Mouse (Mus musculus) midbrain, embryonic 11.5 days (tissue): Measurements from ENCODE around the gene Foxl1. TPM values are rescaled to one million over a fixed set of nuclear protein-coding genes. Genes with fewer than 3 reads are reported as not detected.

Experiments
- ATAC-seq: fragments of 200-750 bp; cut with Nextera tagmentation; 2 replicates; pipeline ENCODE4 v1.8.0; 2017; ENCODE audit warnings: moderate TSS enrichment, moderate library complexity; ENCODE audit not compliant: low FRiP score
- DNase-seq: peaks from one replicate; pipeline ENCODE4 v3.0.0; 2015; ENCODE audit warnings: low spot score; ENCODE audit errors: missing footprints
- H3K27ac ChIP-seq: fragments of 300-500 bp; sonication (generic); 2 replicates; pipeline ENCODE4 v1.5.1; 2014; ENCODE audit warnings: low read depth, low read length
- H3K27me3 ChIP-seq: fragments of 300-500 bp; sonication (generic); 2 replicates; pipeline ENCODE4 v1.6.1; 2014; ENCODE audit warnings: mild to moderate bottlenecking, low read length, moderate library complexity, mixed read lengths; ENCODE audit not compliant: control insufficient read depth, insufficient read depth
- H3K36me3 ChIP-seq: fragments of 300-500 bp; sonication (generic); 2 replicates; pipeline ENCODE4 v1.6.1; 2014; ENCODE audit warnings: mild to moderate bottlenecking, low read length, moderate library complexity, mixed read lengths; ENCODE audit not compliant: control insufficient read depth, insufficient read depth
- H3K4me1 ChIP-seq: fragments of 300-500 bp; sonication (generic); 2 replicates; pipeline ENCODE4 v1.6.1; 2014; ENCODE audit warnings: low read length; ENCODE audit not compliant: control insufficient read depth, insufficient read depth
- H3K4me2 ChIP-seq: fragments of 300-500 bp; sonication (generic); 2 replicates; pipeline ENCODE4 v1.6.1; 2014; ENCODE audit warnings: mild to moderate bottlenecking, moderate library complexity
- H3K4me3 ChIP-seq: fragments of 300-500 bp; sonication (generic); 2 replicates; pipeline ENCODE4 v1.5.1; 2014; ENCODE audit warnings: low read depth, low read length
- H3K9ac ChIP-seq: fragments of 300-500 bp; sonication (generic); 2 replicates; pipeline ENCODE4 v1.6.1; 2014; ENCODE audit warnings: low read length
- H3K9me3 ChIP-seq: fragments of 300-500 bp; sonication (generic); 2 replicates; pipeline ENCODE4 v1.6.1; 2016; ENCODE audit warnings: low read length; ENCODE audit not compliant: control insufficient read depth
- WGBS: fragments of 180-500 bp; shearing (Covaris S2); extraction: QIAGEN DNeasy Blood & Tissue Kit; methylation state at CpG from one replicate; pipeline ENCODE4 v1.1.7; 2014; 5-methylcytosine and 5-hydroxymethylcytosine counted together
- polyA plus RNA-seq: library from polyadenylated mRNA; unstranded; fragments of >200 nt; fragmentation: Nextera tagmentation; extraction: Ambion mirVana; gene quantifications from 2 replicates; pipeline ENCODE4 v1.2.1, GENCODE M21; 2014

The Foxl1 gene
- polyA plus RNA-seq, 1 experiment from 2014 or later, result 0.79 TPM

GRCm38 (mm10) chr8:121090716-121091115 is 37.0 kb upstream of the Foxl1 start:
- Histone ChIP-seq H3K36me3 (no peaks in the 10 kb centered on the region), H3K27ac (no peak overlapping the region), H3K4me1 (no peaks in the 10 kb centered on the region), H3K4me3 (no peak overlapping the region), H3K9me3 (no peaks in the 10 kb centered on the region), H3K27me3 (peaks cover 73% of the 10 kb centered on the region), H3K4me2 (no peak overlapping the region), H3K9ac (no peak overlapping the region)
- WGBS, result 0% methylated on average over 1 of the region's 1 CpGs
- ATAC-seq (no peak), DNase-seq (peak; percentile 89)

- Histone ChIP-seq H3K36me3 (0 out of 2 replicates have a peak, but pooled peaks cover 1% of the 10 kb centered on the region), H3K4me3 (no peak overlapping the region), H3K27me3 (peaks cover 58% of the 10 kb centered on the region), H3K4me2 (no peak overlapping the region), H3K4me1 (no peaks in the 10 kb centered on the region), H3K9ac (no peak overlapping the region), H3K27ac (no peak overlapping the region), H3K9me3 (no peaks in the 10 kb centered on the region)
- 36% methylated on average over 6 of the region's 6 CpGs for WGBS
- DNase-seq (peak; percentile 88), ATAC-seq (peak; percentile 41; the same call in 1 of the 2 replicates)
Observed at GRCm38 (mm10) chr8:121092141-121092540, 35.6 kb upstream of the Foxl1 start.

DNA sequence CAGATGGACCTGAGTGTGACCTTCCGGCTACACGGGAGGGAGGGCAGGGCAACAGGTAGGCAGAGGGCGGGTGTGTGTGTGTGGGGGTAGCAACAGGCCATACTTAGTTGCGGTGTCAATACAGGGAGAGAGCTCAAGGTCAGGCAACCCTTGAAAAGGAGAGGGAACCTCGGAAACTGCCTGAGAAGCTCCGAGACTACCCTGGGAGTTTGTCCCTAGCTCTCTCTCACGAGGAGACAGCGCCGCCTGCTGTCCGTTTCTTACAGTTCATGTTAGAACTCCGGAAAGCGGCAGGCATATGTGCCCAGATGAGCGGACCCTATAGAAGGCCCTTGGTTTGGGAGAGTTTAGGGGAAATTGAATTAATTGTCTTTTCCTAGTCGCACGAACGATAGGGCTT is 35.1 kb upstream of the Foxl1 start:
- Histone ChIP-seq H3K4me2 (no peak overlapping the region), H3K27ac (no peak overlapping the region), H3K36me3 (0 out of 2 replicates have a peak, but pooled peaks cover 2% of the 10 kb centered on the region), H3K9ac (no peak overlapping the region), H3K9me3 (no peaks in the 10 kb centered on the region), H3K4me1 (no peaks in the 10 kb centered on the region), H3K27me3 (peaks cover 53% of the 10 kb centered on the region), H3K4me3 (no peak overlapping the region)
- ATAC-seq (peak; percentile 66), DNase-seq (peak; percentile 99)
- 3% methylated on average over 16 of the region's 16 CpGs for WGBS

- ATAC-seq (no peak), DNase-seq (peak; percentile 86)
- 69% methylated on average over 6 of the region's 6 CpGs for WGBS
- Histone ChIP-seq H3K4me1 (no peaks in the 10 kb centered on the region), H3K4me2 (no peak overlapping the region), H3K27me3 (peaks cover 46% of the 10 kb centered on the region), H3K4me3 (no peak overlapping the region), H3K36me3 (peaks cover 2% of the 10 kb centered on the region; the same call in 1 of the 2 replicates), H3K9ac (no peak overlapping the region), H3K27ac (no peak overlapping the region), H3K9me3 (no peaks in the 10 kb centered on the region)
Observed at GRCm38 (mm10) chr8:121093496-121093895, 34.2 kb upstream of the Foxl1 start.

GRCm38 (mm10) chr8:121104049-121104818 is 23.5 kb upstream of the Foxl1 start:
- H3K9ac ChIP-seq, result no peak overlapping the region
- H3K4me3 ChIP-seq, result no peak overlapping the region
- H3K4me1 ChIP-seq, result peaks cover 8% of the 10 kb centered on the region
- WGBS, result 49% methylated on average over 17 of the region's 17 CpGs
- ATAC-seq (peak; percentile 36; the same call in 1 of the 2 replicates), DNase-seq (peak; percentile 99)
- H3K9me3 ChIP-seq, result no peaks in the 10 kb centered on the region
- no peak overlapping the region for H3K4me2 ChIP-seq
- no peaks in the 10 kb centered on the region for H3K27me3 ChIP-seq
- H3K27ac ChIP-seq, result no peak overlapping the region
- peaks cover 11% of the 10 kb centered on the region for H3K36me3 ChIP-seq

GRCm38 (mm10) chr8:121107668-121108656 is 19.8 kb upstream of the Foxl1 start, which contains the start of gene Mthfsd:
Gene Mthfsd (minus strand): TSS chr8:121108392.
- Histone ChIP-seq H3K9me3 (no peaks in the 10 kb centered on the region), H3K4me1 (peaks cover 8% of the 10 kb centered on the region), H3K36me3 (no peaks in the 10 kb centered on the region), H3K4me3 (peak within 1 kb of the TSS; percentile 85), H3K9ac (peak within 1 kb of the TSS; percentile 89), H3K27me3 (peaks cover 6% of the 10 kb centered on the region), H3K27ac (peak within 1 kb of the TSS; percentile 54), H3K4me2 (peak within 1 kb of the TSS; percentile 92)
- ATAC-seq, result peak; percentile 92
- DNase-seq, result peak; percentile 100
- 1% methylated on average over 75 of the region's 75 CpGs for WGBS

DNA sequence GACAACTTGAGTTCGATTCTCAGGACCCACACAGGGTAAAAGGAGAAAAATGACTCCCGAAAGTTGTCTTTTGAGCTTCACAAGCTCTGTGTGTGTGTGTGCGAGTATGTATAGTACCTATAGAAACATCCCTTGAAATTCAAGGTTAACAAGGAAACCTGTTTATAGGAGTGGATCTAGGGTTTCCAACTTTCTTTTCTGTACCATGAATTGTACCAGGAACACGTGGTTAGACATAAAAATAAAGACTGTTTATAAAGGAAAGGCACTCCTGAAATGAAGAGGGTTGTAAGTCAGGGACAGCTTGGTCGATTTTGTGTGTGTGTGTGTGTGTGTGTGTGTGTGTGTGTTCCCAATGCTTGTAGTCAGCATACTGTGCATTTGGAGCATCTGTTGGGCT is 19.1 kb upstream of the Foxl1 start:
- H3K27me3 ChIP-seq, result peaks cover 10% of the 10 kb centered on the region
- ATAC-seq, result no peak
- H3K9me3 ChIP-seq, result no peaks in the 10 kb centered on the region
- H3K36me3 ChIP-seq, result no peaks in the 10 kb centered on the region
- WGBS, result 15% methylated on average over 5 of the region's 5 CpGs
- peak overlapping the region; percentile 85 for H3K4me3 ChIP-seq
- peak overlapping the region; percentile 89 for H3K9ac ChIP-seq
- H3K4me1 ChIP-seq, result peaks cover 10% of the 10 kb centered on the region
- no peak overlapping the region for H3K27ac ChIP-seq
- no peak for DNase-seq
- H3K4me2 ChIP-seq, result peak overlapping the region; percentile 92

DNA sequence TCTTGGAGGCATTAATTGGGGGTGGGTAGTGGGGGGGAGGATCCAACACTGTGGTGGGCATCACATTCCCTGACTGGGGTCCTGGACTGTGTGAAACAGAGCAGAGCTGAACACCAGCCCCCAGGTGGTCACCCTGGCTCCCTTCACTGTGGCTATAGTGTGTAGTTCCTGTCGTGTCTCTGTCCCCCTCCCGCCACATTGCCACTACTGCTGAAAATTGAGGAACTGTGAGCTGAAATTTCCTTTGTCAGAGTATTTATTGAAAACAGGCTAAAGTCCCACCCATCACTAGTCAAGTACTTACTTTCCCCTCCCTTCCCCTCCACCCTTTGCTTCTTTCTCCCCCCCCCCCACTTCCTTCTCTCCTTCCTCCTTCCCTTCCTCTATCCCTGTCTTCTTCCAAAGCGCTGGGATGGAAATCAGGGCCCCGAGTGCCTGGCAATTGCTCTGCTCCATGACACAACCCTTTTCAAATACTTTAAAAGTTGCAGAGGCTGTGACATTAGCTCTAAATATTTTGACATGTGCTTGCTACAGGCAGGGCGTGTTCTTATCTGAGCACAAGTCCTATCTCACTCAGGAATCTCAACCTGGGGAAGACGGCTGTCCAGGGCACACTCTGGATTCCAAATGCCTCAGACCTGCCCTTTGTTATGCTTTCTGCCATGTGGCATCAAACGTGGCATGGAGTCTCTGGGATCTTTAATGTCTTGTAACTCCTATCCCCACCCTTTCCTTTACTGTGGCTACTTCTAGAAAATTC is 16.4 kb upstream of the Foxl1 start:
- Histone ChIP-seq H3K9ac (no peak overlapping the region), H3K36me3 (no peaks in the 10 kb centered on the region), H3K9me3 (no peaks in the 10 kb centered on the region), H3K4me1 (peaks cover 14% of the 10 kb centered on the region), H3K27ac (no peak overlapping the region), H3K4me3 (no peak overlapping the region), H3K27me3 (peaks cover 36% of the 10 kb centered on the region), H3K4me2 (no peak overlapping the region)
- ATAC-seq (no peak), DNase-seq (no peak)
- WGBS, result 52% methylated on average over 7 of the region's 7 CpGs
